Mouse (Mus musculus) lung, embryonic 14.5 days (tissue): ENCODE data around the gene Palld. TPM values are rescaled to one million over a fixed set of nuclear protein-coding genes. Genes with fewer than 3 reads are reported as not detected.
A peak's percentile ranks its signal among the peaks of the same experiment; 100 is the strongest.

ENCODE experiments used
- ATAC-seq: fragments of 200-750 bp; cut with Nextera tagmentation; 2 replicates; pipeline ENCODE4 v1.8.0; 2017; ENCODE audit warnings: mild to moderate bottlenecking, moderate TSS enrichment, moderate library complexity; ENCODE audit not compliant: insufficient read depth
- DNase-seq: peaks from one replicate; pipeline ENCODE4 v3.0.0-alpha.2; 2015
- H3K27ac ChIP-seq: fragments of 300-500 bp; sonication (generic); 2 replicates; pipeline ENCODE4 v1.5.1; 2014; ENCODE audit warnings: low read depth, mild to moderate bottlenecking, moderate library complexity
- H3K27me3 ChIP-seq: fragments of 300-500 bp; sonication (generic); 2 replicates; pipeline ENCODE4 v1.6.1; 2014; ENCODE audit warnings: low read length, control low read depth; ENCODE audit not compliant: insufficient read depth
- H3K36me3 ChIP-seq: fragments of 300-500 bp; sonication (generic); 2 replicates; pipeline ENCODE4 v1.6.1; 2014; ENCODE audit warnings: control low read depth; ENCODE audit not compliant: insufficient read depth
- H3K4me1 ChIP-seq: fragments of 300-500 bp; sonication (generic); 2 replicates; pipeline ENCODE4 v1.6.1; 2014; ENCODE audit warnings: antibody characterized with exemption, control low read depth; ENCODE audit not compliant: insufficient read depth
- H3K4me2 ChIP-seq: fragments of 300-500 bp; sonication (generic); 2 replicates; pipeline ENCODE4 v1.6.1; 2014; ENCODE audit warnings: mild to moderate bottlenecking
- H3K4me3 ChIP-seq: fragments of 300-500 bp; sonication (generic); 2 replicates; pipeline ENCODE4 v1.5.1; 2014; ENCODE audit warnings: low read depth, low read length
- H3K9ac ChIP-seq: fragments of 300-500 bp; sonication (generic); 2 replicates; pipeline ENCODE4 v1.6.1; 2014
- H3K9me3 ChIP-seq: fragments of 300-500 bp; sonication (generic); 2 replicates; pipeline ENCODE4 v1.6.1; 2016; ENCODE audit warnings: low read depth, low read length, control low read depth
- CTCF ChIP-seq: IDR thresholded peaks from 2 replicates; pipeline ENCODE4 v1.5.1; 2016; ENCODE audit warnings: antibody characterized with exemption, low read depth
- WGBS: fragments of 180-500 bp; shearing (Covaris S2); extraction: QIAGEN DNeasy Blood & Tissue Kit; methylation state at CpG from one replicate; pipeline ENCODE4 v1.1.7; 2014; 5-methylcytosine and 5-hydroxymethylcytosine counted together
- polyA plus RNA-seq: library from polyadenylated mRNA; unstranded; fragments of >200 nt; fragmentation: Nextera tagmentation; extraction: Ambion mirVana; gene quantifications from 2 replicates; pipeline ENCODE4 v1.2.1, GENCODE M21; 2014

The Palld gene
- polyA plus RNA-seq, 1 experiment from 2014 or later = 85.0 TPM

DNA sequence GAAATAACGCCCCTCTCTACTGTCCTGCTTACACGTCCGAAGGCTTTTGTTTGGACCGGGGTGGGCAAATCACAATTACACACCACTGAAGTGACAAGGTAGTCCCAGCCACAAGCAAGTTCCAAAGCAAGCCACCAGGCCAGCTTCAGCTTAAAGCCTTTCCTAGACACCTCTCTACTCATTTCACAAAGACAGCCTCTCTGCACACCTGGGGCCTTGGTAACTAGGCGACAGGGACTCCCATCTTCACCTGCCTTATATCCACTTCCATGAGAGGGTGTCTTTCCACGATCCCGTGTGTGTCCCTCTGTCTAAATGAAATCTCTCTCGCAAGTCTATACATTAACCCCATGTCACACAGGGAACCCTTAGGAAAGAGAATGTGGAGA is 142.3 kb downstream of the Palld start:
- H3K36me3 ChIP-seq = no peaks in the 10 kb centered on the region
- H3K27ac ChIP-seq = peak overlapping the region; percentile 79; the same call in 1 of the 2 replicates
- ATAC-seq (no peak), DNase-seq (no peak)
- no peaks in the 10 kb centered on the region for H3K9me3 ChIP-seq
- H3K27me3 ChIP-seq = no peaks in the 10 kb centered on the region
- H3K9ac ChIP-seq = peak overlapping the region; percentile 65
- H3K4me1 ChIP-seq = peaks cover 8% of the 10 kb centered on the region
- 11% methylated on average over 8 of the region's 8 CpGs for WGBS
- H3K4me2 ChIP-seq = peak overlapping the region; percentile 84
- TF ChIP-seq CTCF = no peak
- H3K4me3 ChIP-seq = peak overlapping the region; percentile 56

DNA sequence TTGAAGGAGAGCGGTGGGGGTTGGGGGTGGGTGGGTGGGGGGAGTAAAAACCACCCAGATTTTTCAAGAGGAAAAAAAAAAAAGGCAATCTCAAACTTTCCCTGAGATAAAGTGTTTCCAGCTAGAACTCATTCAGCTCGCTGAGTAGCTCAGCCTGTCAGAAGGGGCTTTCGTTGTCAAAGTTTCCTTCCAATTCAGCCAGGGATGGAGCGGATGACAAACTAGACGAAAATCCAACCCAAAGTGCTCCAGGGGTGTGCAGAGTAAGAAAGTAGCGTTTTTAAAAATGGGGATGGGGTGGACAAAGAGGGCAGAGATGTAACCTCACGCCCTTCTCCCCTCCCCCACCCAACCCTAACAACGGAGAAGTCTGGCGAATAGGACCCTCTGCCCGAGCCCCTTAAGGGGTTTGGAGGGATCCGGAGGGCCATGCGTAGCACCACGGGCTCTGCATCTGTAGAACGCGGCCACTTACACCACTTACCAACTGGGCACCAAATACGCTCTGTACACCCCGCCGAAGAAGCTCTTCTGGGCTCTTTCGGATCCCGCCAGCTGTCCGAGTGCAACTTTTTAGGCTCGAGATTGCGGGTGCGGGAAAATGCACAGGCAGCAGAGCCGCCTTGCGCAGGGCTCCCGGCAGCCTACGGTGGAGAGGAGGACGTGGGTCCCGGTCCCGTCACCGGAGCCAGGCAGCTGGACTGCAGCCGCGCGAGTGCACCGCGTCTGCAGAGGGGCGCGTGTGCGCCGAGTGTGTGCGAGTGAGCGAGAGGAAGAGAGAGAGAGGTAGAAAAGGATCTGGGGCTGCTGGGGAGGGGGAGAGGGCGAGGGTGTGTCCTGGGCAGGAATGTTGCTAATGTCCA is 142.9 kb downstream of the Palld start:
- WGBS = under 1% methylated on average over 44 of the region's 44 CpGs
- Histone ChIP-seq H3K4me3 (peak overlapping the region; percentile 56), H3K36me3 (no peaks in the 10 kb centered on the region), H3K9me3 (no peaks in the 10 kb centered on the region), H3K4me2 (peak overlapping the region; percentile 84), H3K4me1 (peaks cover 8% of the 10 kb centered on the region), H3K9ac (peak overlapping the region; percentile 65), H3K27ac (peak overlapping the region; percentile 79), H3K27me3 (no peaks in the 10 kb centered on the region)
- ATAC-seq (peak; percentile 81), DNase-seq (peak; percentile 80)
- TF ChIP-seq CTCF = no peak

DNA sequence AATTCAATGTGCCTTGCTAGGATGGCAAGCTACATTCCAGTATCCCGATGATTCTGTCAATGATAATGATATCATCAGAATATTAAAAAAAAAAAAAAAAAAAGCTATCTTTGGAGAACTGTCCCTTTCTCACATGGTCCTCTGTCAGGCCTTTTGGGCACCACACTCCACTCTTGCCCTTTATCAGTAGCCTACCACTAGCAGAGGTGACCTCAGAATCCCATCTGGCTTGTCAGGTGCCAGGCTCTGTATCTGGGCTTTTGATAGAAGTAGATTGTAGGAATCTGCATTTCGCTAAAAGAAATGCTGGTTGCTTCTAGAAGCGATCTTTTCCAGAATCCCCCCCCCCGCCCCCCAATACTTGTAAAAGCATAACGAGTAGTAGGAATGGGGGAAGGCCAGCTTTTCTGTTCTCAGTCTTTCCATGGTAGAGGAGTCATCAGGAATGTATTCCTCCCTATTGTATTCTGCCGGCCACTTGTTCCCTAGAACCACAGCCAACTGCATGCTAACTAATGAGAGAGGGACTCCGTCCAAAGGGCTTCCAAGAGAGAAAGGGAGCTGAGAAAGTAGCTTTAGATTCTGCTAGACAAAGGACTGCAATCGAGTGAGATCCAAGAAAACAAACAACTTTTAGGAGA is 143.7 kb downstream of the Palld start:
- no peaks in the 10 kb centered on the region for H3K27me3 ChIP-seq
- DNase-seq = peak; percentile 52
- H3K4me3 ChIP-seq = peak overlapping the region; percentile 56
- no peaks in the 10 kb centered on the region for H3K36me3 ChIP-seq
- ATAC-seq = no peak
- 19% methylated on average over 8 of the region's 8 CpGs for WGBS
- H3K4me2 ChIP-seq = peak overlapping the region; percentile 84
- peaks cover 8% of the 10 kb centered on the region for H3K4me1 ChIP-seq
- no peak for TF ChIP-seq CTCF
- H3K27ac ChIP-seq = peak overlapping the region; percentile 79; the same call in 1 of the 2 replicates
- H3K9me3 ChIP-seq = no peaks in the 10 kb centered on the region
- no peak overlapping the region; the same call in 1 of the 2 replicates for H3K9ac ChIP-seq

DNA sequence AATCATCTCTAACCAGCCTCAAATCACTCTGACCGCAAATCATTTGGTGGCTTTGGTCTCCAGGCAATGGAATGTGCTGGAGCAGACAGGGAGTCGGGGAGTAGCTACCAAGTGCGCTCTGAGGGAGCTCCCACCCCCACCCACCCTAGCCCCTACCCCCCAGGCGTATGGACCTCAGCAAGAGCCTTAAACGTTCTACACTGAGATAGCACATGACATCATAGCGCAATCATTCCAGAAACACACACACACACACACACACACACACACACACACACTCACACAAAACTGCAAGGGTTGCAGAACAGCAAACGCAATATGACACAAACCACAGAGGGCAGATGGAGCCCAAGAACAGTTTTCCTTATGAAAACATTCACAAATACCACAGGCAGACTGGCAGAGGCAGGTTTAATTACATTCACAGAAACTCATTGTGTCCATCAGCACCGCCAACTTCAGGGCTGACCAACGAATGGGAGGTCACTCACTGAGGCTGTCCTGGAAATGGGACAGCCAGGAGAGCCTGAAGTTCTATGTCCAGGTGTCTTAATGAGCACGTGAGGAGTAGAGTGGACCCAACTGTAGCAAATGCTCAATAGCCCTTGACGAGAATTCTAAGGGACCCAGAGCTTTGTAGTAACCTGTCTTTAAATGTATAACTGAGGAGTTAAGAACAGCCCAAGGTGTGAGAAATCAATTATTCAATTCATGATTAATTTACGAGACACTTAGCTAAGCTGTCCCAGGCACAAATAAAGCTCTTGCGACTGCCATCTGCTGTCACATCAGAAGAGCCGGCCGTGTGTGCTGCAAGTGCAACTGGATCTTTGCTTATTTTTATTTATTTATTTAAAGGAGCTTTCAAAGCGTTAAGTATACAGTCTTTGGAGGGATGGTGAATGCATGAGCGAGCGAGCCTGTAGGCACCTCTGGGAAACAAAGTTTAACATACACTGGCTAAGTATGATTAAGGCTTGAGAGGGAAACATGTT is 145.2 kb downstream of the Palld start:
- H3K4me1 ChIP-seq = peaks cover 8% of the 10 kb centered on the region
- peak overlapping the region; percentile 1; the same call in 1 of the 2 replicates for H3K4me3 ChIP-seq
- no peak for TF ChIP-seq CTCF
- H3K4me2 ChIP-seq = peak overlapping the region; percentile 84
- H3K36me3 ChIP-seq = no peaks in the 10 kb centered on the region
- WGBS = 19% methylated on average over 18 of the region's 18 CpGs
- no peaks in the 10 kb centered on the region for H3K9me3 ChIP-seq
- no peak overlapping the region for H3K27ac ChIP-seq
- H3K27me3 ChIP-seq = no peaks in the 10 kb centered on the region
- no peak overlapping the region for H3K9ac ChIP-seq
- DNase-seq (peak; percentile 50), ATAC-seq (0 out of 2 replicates have a peak, but pooled peaks have one; percentile 26)

- Histone ChIP-seq H3K4me3 (no peak overlapping the region), H3K9ac (no peak overlapping the region), H3K27ac (no peak overlapping the region), H3K27me3 (no peaks in the 10 kb centered on the region), H3K4me1 (peaks cover 8% of the 10 kb centered on the region), H3K4me2 (no peak overlapping the region), H3K36me3 (no peaks in the 10 kb centered on the region), H3K9me3 (no peaks in the 10 kb centered on the region)
- ATAC-seq = no peak
- 45% methylated on average over 2 of the region's 2 CpGs for WGBS
- DNase-seq = no peak
- TF ChIP-seq CTCF = no peak
Observed at GRCm38 (mm10) chr8:61755186-61755585, 147.3 kb downstream of the Palld start.

DNA sequence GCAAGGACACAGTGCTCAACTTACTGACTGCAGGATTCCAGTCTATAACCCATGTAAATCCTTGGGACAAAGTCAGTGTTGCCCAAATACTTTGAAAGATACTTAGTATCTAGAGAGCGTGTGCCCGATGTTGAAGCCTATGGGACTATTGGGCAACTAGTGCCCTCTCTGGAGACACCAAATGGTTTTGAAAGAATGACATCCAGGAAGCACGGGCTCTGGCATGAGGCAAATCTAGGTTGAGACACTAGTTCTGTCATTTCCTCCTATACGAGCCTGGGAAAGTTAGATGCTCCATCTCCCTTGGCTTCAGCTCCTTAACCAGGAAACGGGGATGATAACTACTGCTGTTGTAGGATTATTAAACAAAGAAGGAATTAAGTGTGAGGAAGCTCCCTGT is 155.4 kb downstream of the Palld start:
- H3K27me3 ChIP-seq = no peaks in the 10 kb centered on the region
- 81% methylated on average over 5 of the region's 5 CpGs for WGBS
- H3K4me3 ChIP-seq = no peak overlapping the region
- DNase-seq = no peak
- H3K36me3 ChIP-seq = no peaks in the 10 kb centered on the region
- no peak overlapping the region for H3K27ac ChIP-seq
- no peak overlapping the region for H3K9ac ChIP-seq
- 0 out of 2 replicates have a peak, but pooled peaks cover 5% of the 10 kb centered on the region for H3K9me3 ChIP-seq
- no peak overlapping the region for H3K4me2 ChIP-seq
- TF ChIP-seq CTCF = no peak
- H3K4me1 ChIP-seq = peaks cover 11% of the 10 kb centered on the region
- ATAC-seq = no peak
